Mouse (Mus musculus): Measurements from ENCODE around the gene Rbfox2. TPM values are rescaled to one million over a fixed set of nuclear protein-coding genes. Genes with fewer than 3 reads are reported as not detected.
A peak's percentile ranks its signal among the peaks of the same experiment; 100 is the strongest.
"Not testable (repeated sequence)": the region's sequence is repeated elsewhere in the genome, so short reads cannot be mapped to it uniquely, and the experiment has no call there.

Gene Rbfox2
- polyA plus RNA-seq, 1 experiment from 2014 or later, result 173 TPM

- ATAC-seq (replicated peaks), result no peak
- Histone ChIP-seq H3K4me3 (no peak overlapping the region), H3K9ac (replicated peaks) (no peak overlapping the region), H3K36me3 (no peaks in the 10 kb centered on the region), H3K9me3 (no peaks in the 10 kb centered on the region), H3K4me1 (peaks cover 19% of the 10 kb centered on the region; the same call in 1 of the 2 replicates), H3K4me2 (replicated peaks) (no peak overlapping the region), H3K27ac (replicated peaks) (0 out of 2 replicates have a peak overlapping the region, but pooled peaks have one; percentile 21), H3K27me3 (no peaks in the 10 kb centered on the region)
- 54% methylated on average over 7 of the region's 7 CpGs for WGBS
Observed at GRCm38 (mm10) chr15:77291471-77291870, 15.3 kb downstream of the Rbfox2 start.

- Histone ChIP-seq H3K4me1 (peaks cover 17% of the 10 kb centered on the region; the same call in 1 of the 2 replicates), H3K4me2 (replicated peaks) (no peak overlapping the region), H3K9me3 (no peaks in the 10 kb centered on the region), H3K36me3 (no peaks in the 10 kb centered on the region), H3K27ac (replicated peaks) (no peak overlapping the region), H3K4me3 (no peak overlapping the region), H3K9ac (replicated peaks) (no peak overlapping the region), H3K27me3 (no peaks in the 10 kb centered on the region)
- 80% methylated on average over 2 of the region's 2 CpGs for WGBS
- ATAC-seq (replicated peaks), result no peak
Observed at GRCm38 (mm10) chr15:77290352-77290751, 16.5 kb downstream of the Rbfox2 start.

GRCm38 (mm10) chr15:77280130-77280529, 26.7 kb downstream of the Rbfox2 start:
- no peak for ATAC-seq (replicated peaks)
- H3K4me2 ChIP-seq (replicated peaks), result no peak overlapping the region
- no peak overlapping the region for H3K4me3 ChIP-seq
- H3K9me3 ChIP-seq, result no peaks in the 10 kb centered on the region
- peaks cover 7% of the 10 kb centered on the region for H3K4me1 ChIP-seq
- H3K36me3 ChIP-seq, result no peaks in the 10 kb centered on the region
- H3K27ac ChIP-seq (replicated peaks), result no peak overlapping the region
- H3K9ac ChIP-seq (replicated peaks), result no peak overlapping the region
- WGBS, result 92% methylated on average over 1 of the region's 1 CpGs
- no peaks in the 10 kb centered on the region for H3K27me3 ChIP-seq

- Histone ChIP-seq H3K4me2 (replicated peaks) (no peak overlapping the region), H3K27ac (replicated peaks) (no peak overlapping the region), H3K27me3 (no peaks in the 10 kb centered on the region), H3K36me3 (no peaks in the 10 kb centered on the region), H3K4me3 (no peak overlapping the region), H3K9ac (replicated peaks) (no peak overlapping the region), H3K4me1 (peaks cover 7% of the 10 kb centered on the region), H3K9me3 (no peaks in the 10 kb centered on the region)
- 65% methylated on average over 5 of the region's 5 CpGs for WGBS
- no peak for ATAC-seq (replicated peaks)
Observed at GRCm38 (mm10) chr15:77278825-77279224, 28.0 kb downstream of the Rbfox2 start.

- H3K27ac ChIP-seq (replicated peaks), result no peak overlapping the region
- no peak overlapping the region for H3K9ac ChIP-seq (replicated peaks)
- no peak overlapping the region for H3K4me2 ChIP-seq (replicated peaks)
- H3K36me3 ChIP-seq, result no peaks in the 10 kb centered on the region
- H3K4me3 ChIP-seq, result no peak overlapping the region
- peaks cover 7% of the 10 kb centered on the region for H3K4me1 ChIP-seq
- 76% methylated on average over 3 of the region's 3 CpGs for WGBS
- ATAC-seq (replicated peaks), result no peak
- no peaks in the 10 kb centered on the region for H3K9me3 ChIP-seq
- H3K27me3 ChIP-seq, result no peaks in the 10 kb centered on the region
Observed at GRCm38 (mm10) chr15:77276838-77277725, 29.7 kb downstream of the Rbfox2 start.

- Histone ChIP-seq H3K27ac (replicated peaks) (no peak overlapping the region), H3K4me3 (no peak overlapping the region), H3K27me3 (no peaks in the 10 kb centered on the region), H3K36me3 (no peaks in the 10 kb centered on the region), H3K4me1 (peaks cover 7% of the 10 kb centered on the region), H3K4me2 (replicated peaks) (no peak overlapping the region), H3K9me3 (no peaks in the 10 kb centered on the region), H3K9ac (replicated peaks) (no peak overlapping the region)
- no peak for ATAC-seq (replicated peaks)
- WGBS, result 63% methylated on average over 1 of the region's 1 CpGs
Observed at GRCm38 (mm10) chr15:77276300-77276699, 30.5 kb downstream of the Rbfox2 start.

- Histone ChIP-seq H3K9ac (replicated peaks) (no peak overlapping the region), H3K27ac (replicated peaks) (no peak overlapping the region), H3K4me3 (no peak overlapping the region), H3K4me2 (replicated peaks) (no peak overlapping the region), H3K36me3 (no peaks in the 10 kb centered on the region), H3K27me3 (no peaks in the 10 kb centered on the region), H3K9me3 (no peaks in the 10 kb centered on the region), H3K4me1 (peaks cover 7% of the 10 kb centered on the region)
- WGBS, result 91% methylated on average over 2 of the region's 2 CpGs
- ATAC-seq (replicated peaks), result no peak
Observed at GRCm38 (mm10) chr15:77275572-77275971, 31.2 kb downstream of the Rbfox2 start.

GRCm38 (mm10) chr15:77273947-77274346, 32.9 kb downstream of the Rbfox2 start:
- no peaks in the 10 kb centered on the region for H3K27me3 ChIP-seq
- H3K4me2 ChIP-seq (replicated peaks), result no peak overlapping the region
- H3K4me1 ChIP-seq, result peaks cover 7% of the 10 kb centered on the region
- H3K9ac ChIP-seq (replicated peaks), result no peak overlapping the region
- H3K9me3 ChIP-seq, result no peaks in the 10 kb centered on the region
- no peak overlapping the region for H3K27ac ChIP-seq (replicated peaks)
- no peaks in the 10 kb centered on the region for H3K36me3 ChIP-seq
- 85% methylated on average over 6 of the region's 6 CpGs for WGBS
- ATAC-seq (replicated peaks), result no peak
- H3K4me3 ChIP-seq, result no peak overlapping the region

- 96% methylated on average over 5 of the region's 5 CpGs for WGBS
- H3K9me3 ChIP-seq, result no peaks in the 10 kb centered on the region
- H3K27ac ChIP-seq (replicated peaks), result no peak overlapping the region
- H3K4me2 ChIP-seq (replicated peaks), result no peak overlapping the region
- H3K4me3 ChIP-seq, result no peak overlapping the region
- H3K9ac ChIP-seq (replicated peaks), result no peak overlapping the region
- no peaks in the 10 kb centered on the region for H3K27me3 ChIP-seq
- H3K4me1 ChIP-seq, result peaks cover 21% of the 10 kb centered on the region
- no peaks in the 10 kb centered on the region for H3K36me3 ChIP-seq
- no peak for ATAC-seq (replicated peaks)
Observed at GRCm38 (mm10) chr15:77271285-77271684, 35.5 kb downstream of the Rbfox2 start.

- H3K4me3 ChIP-seq; H3K27me3 ChIP-seq; H3K9ac ChIP-seq (replicated peaks); ATAC-seq (replicated peaks); H3K9me3 ChIP-seq; H3K36me3 ChIP-seq; H3K27ac ChIP-seq (replicated peaks); H3K4me2 ChIP-seq (replicated peaks): not testable (repeated sequence)
- H3K4me1 ChIP-seq, result peaks cover 25% of the 10 kb centered on the region
- 96% methylated on average over 1 of the region's 1 CpGs for WGBS
Observed at GRCm38 (mm10) chr15:77269496-77269895, 37.3 kb downstream of the Rbfox2 start.

- H3K27me3 ChIP-seq, result no peaks in the 10 kb centered on the region
- H3K9me3 ChIP-seq, result no peaks in the 10 kb centered on the region
- H3K4me1 ChIP-seq, result peaks cover 25% of the 10 kb centered on the region
- no peaks in the 10 kb centered on the region for H3K36me3 ChIP-seq
- no peak for ATAC-seq (replicated peaks)
- WGBS, result 80% methylated on average over 3 of the region's 3 CpGs
- H3K4me2 ChIP-seq (replicated peaks), result no peak overlapping the region
- H3K27ac ChIP-seq (replicated peaks), result no peak overlapping the region
- no peak overlapping the region for H3K4me3 ChIP-seq
- H3K9ac ChIP-seq (replicated peaks), result no peak overlapping the region
Observed at GRCm38 (mm10) chr15:77268415-77268814, 38.4 kb downstream of the Rbfox2 start.

GRCm38 (mm10) chr15:77265318-77265717, 41.5 kb downstream of the Rbfox2 start:
- Histone ChIP-seq H3K4me2 (replicated peaks) (no peak overlapping the region), H3K27me3 (no peaks in the 10 kb centered on the region), H3K4me3 (no peak overlapping the region), H3K9me3 (no peaks in the 10 kb centered on the region), H3K4me1 (peaks cover 25% of the 10 kb centered on the region), H3K9ac (replicated peaks) (no peak overlapping the region), H3K27ac (replicated peaks) (no peak overlapping the region), H3K36me3 (no peaks in the 10 kb centered on the region)
- ATAC-seq (replicated peaks), result no peak
- 38% methylated on average over 4 of the region's 4 CpGs for WGBS

- Histone ChIP-seq H3K9ac (replicated peaks) (no peak overlapping the region), H3K27ac (replicated peaks) (no peak overlapping the region), H3K27me3 (no peaks in the 10 kb centered on the region), H3K4me3 (no peak overlapping the region), H3K4me1 (peaks cover 25% of the 10 kb centered on the region), H3K4me2 (replicated peaks) (no peak overlapping the region), H3K9me3 (no peaks in the 10 kb centered on the region), H3K36me3 (no peaks in the 10 kb centered on the region)
- no peak for ATAC-seq (replicated peaks)
- 90% methylated on average over 5 of the region's 5 CpGs for WGBS
Observed at GRCm38 (mm10) chr15:77264314-77264713, 42.5 kb downstream of the Rbfox2 start.
